Mouse (Mus musculus) neutrophil, adult 5-6 weeks (primary cell): ENCODE data around the gene Vps45. TPM values are rescaled to one million over a fixed set of nuclear protein-coding genes. Genes with fewer than 3 reads are reported as not detected.
A peak's percentile ranks its signal among the peaks of the same experiment; 100 is the strongest.
"Not testable (repeated sequence)": the region's sequence is repeated elsewhere in the genome, so short reads cannot be mapped to it uniquely, and the experiment has no call there.

Source experiments
- ATAC-seq: fragments of 151-379, 151-347 bp; 2 replicates; pipeline ENCODE4 v1.8.0; 2017; ENCODE audit warnings: mild to moderate bottlenecking, moderate TSS enrichment; ENCODE audit not compliant: insufficient number of reproducible peaks, poor library complexity, low FRiP score, severe bottlenecking; ENCODE audit errors: extremely low read depth
- total RNA-seq: library from RNA; stranded (forward); fragments of 200-1000 nt; gene quantifications from 2 replicates; pipeline ENCODE4 v1.2.3, GENCODE M21; 2017

Gene Vps45
- total RNA-seq, 1 experiment from 2014 or later, result 8.4 TPM

DNA sequence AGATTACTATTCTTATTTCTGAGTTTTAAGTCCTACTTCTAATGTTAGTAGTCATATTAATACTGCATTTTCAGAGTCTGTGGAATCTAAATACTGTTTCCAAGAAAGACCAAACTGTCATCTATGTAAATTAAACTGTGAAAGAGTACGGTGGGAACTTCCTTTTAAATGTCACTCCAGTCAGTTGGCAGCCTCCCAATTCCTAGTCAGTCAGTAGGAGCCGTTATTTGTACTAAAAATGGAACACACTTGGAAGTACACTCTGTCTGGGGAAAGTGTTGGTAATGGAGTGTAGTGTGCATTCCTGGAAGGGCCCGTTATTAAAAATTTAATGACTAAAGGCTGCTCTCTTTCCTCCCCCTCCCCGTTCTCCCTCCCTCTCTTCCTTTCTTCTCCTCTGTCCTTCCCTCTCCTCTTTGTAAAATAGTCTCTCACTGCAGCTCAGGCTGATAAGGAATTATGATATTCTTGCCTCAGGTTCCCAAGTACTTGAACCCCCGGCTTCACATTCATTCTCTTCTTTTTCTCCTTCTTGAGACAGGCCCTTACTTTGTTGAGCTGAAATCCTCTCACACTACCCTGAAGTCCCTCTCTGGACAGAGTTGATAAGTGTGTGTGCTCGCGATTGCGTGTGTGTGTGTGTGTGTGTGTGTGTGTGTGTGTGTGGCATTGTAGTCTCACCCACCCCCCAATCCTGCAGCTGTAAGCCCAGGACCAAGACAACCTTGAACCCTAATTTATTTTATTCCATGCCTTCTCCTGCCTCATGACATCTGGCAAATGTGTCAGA, 100.7 kb downstream of the Vps45 start:
- no peak for ATAC-seq

DNA sequence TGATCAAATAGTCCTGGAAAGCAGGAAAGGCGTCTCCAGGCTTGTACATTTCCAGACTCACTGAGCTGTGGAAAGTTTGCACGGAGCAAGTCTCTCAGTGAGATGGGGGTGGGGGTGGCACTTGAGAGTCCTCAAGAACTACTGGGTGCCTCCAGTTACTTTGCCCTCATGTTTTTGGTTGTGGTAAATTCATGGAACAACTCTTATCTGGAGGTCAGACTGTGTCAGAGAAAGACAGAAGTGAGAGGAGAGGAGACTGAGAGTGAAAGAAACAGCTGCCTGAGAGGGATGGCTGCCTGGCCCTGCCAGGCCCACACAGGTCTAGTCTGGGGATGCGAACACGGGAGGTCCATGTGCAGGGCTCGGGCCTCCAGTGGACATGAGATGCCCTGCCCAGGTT, 102.9 kb downstream of the Vps45 start:
- ATAC-seq, result no peak

DNA sequence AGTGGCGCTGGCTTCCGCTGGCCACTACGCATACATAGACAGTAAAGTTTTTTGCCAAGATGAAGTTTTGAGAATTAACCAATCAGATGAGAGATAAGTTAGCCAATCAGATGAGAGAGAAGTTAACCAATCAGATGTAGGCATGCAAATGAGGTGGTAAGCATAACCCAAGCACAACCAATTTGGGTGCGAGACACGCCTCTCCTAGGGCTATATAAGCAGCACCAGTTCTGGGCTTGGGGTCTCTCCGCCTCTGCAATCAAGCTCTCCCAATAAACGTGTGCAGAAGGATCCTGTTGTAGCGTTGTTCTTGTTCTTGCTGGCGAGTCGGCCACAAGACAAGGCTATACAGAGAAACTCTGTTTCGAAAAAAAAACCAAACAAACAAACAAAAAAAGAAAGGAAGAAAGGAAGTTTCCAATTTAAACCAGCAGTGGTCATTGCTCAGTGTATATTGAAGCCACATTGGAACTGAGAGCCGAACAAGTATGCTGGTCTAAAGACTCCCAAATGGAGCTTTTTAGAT, 103.6 kb downstream of the Vps45 start:
- not testable (repeated sequence) for ATAC-seq

DNA sequence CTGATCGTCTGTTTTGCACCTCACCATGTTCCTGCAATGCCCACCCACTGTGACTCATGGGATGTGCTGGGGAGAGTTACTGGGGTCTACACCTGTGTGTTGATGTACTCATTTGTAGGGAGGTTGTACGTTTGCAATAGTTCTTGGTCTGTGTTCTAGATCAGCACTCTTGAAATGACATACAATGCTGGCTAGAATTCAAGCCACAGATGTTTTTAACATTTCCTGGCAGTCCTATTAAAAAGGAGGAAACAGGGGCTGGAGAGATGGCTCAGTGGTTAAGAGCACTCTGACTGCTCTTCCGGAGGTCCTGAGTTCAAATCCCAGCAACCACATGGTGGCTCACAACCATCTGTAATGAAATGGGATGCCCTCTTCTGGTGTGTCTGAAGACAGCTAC, 104.7 kb downstream of the Vps45 start:
- no peak for ATAC-seq

DNA sequence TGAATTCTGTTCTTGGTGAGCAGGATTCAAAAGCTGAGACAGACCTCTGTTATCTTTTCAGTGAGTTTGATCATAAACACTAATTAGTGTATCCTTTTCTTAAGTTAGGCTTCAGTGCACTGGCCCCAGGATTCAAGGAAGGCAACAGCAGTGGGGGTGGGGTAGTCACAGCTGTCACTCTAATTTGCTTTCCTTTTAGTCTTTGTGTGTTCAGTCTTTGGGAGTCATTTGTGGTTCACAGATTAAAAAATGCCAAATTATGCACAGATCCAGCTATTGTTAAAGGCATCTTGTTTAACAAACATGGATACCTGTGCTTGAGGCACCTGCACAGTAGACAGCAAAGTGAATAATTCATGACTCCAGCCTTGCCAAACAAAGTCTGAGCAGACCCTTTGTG, 105.2 kb downstream of the Vps45 start:
- no peak for ATAC-seq

DNA sequence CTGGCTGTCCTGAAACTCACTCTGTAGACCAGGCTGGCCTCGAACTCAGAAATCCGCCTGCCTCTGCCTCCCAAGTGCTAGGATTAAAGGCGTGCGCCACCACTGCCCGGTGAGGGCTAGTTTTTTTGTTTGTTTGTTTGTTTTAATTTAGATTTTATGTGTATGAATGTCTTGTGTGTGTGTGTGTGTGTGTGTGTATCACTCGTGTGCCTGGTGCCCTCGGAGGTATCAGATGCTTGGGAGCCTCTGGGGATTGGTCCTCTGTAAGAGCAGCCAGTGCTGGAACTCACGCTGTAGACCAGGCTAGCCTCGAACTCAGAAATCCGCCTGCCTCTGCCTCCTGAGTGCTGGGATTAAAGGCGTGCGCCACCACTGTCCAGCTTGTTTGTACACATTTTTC, 106.7 kb downstream of the Vps45 start:
- ATAC-seq, result not testable (repeated sequence)

DNA sequence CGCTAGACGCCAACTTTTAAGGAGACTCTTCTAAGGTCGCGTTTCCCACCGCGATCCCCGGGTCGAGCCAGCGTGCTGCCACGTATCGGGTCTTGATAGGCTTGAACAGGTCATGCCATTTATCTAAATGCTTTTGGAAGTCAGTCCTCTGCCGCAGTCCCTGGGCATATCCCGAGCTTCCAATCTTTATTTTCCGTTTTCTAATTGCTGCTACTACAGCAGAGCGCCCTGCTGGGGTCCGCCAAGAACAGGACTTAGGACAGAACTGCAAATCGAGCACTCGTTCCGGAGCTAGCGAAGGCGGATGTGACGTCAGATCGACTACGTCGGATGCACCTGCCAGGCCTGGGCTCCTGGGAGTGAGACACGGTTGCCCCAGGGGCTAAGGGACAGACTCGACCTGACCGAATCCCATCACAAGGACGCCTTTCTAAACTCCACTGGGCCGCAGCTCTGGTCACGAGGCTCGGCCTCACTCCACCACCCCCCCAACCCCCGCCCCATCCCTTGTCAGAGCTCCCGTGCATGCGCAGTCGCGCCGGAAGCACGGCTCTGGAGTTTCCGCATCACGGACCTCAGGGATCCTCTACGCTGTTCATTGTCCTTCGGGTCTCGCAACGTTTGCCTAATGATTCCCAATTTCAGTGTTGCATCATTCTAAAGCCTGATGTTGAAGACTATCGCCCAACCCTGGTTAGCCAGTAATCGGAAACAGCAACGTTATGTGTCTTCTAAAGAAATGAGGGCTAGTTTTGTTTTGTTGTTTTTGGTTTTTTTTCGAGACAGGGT, 107.3 kb downstream of the Vps45 start:
- peak; percentile 94 for ATAC-seq

Other genes with a start within 250 kb of the Vps45 start
- 52.3 and 54.8 TPM in 2 replicates for gene Rprd2, start 239.6 kb downstream of the Vps45 start, total RNA-seq
- gene Prpf3, start 202.6 kb downstream of the Vps45 start, total RNA-seq, result 56.2 and 62.6 TPM in 2 replicates
- gene Mrps21, start 186.9 kb downstream of the Vps45 start, total RNA-seq, result 155 and 192 TPM in 2 replicates
- 0.81 and 2.2 TPM in 2 replicates for gene Ciart, start 176.2 kb downstream of the Vps45 start, total RNA-seq
- 63.4 and 69.2 TPM in 2 replicates for gene BC028528, start 166.5 kb downstream of the Vps45 start, total RNA-seq
- 26.9 and 27.1 TPM in 2 replicates for gene Aph1a, start 164.5 kb downstream of the Vps45 start, total RNA-seq
- gene Car14, start 153.8 kb downstream of the Vps45 start, total RNA-seq, result not detected in 2 replicates
- 82.9 and 114 TPM in 2 replicates for gene Anp32e, start 129.2 kb downstream of the Vps45 start, total RNA-seq
- 153 and 166 TPM in 2 replicates for gene Plekho1, start 62.5 kb downstream of the Vps45 start, total RNA-seq
- gene Otud7b, start 46.1 kb upstream of the Vps45 start, total RNA-seq, result 47.3 and 48.0 TPM in 2 replicates
- 2.4 and 3.4 TPM in 2 replicates for gene Mtmr11, start 103.5 kb upstream of the Vps45 start, total RNA-seq
- 17.8 and 18.5 TPM in 2 replicates for gene Sf3b4, start 113.9 kb upstream of the Vps45 start, total RNA-seq
- 0.74 and 0.81 TPM in 2 replicates for gene Sv2a, start 122.7 kb upstream of the Vps45 start, total RNA-seq
- gene Bola1, start 161.2 kb upstream of the Vps45 start, total RNA-seq, result 9.8 and 11.5 TPM in 2 replicates
- 10.6 and 11.1 TPM in 2 replicates for gene Hist2h2ab, start 161.4 kb upstream of the Vps45 start, total RNA-seq
- gene Hist2h2ac, start 162.4 kb upstream of the Vps45 start, total RNA-seq, result 316 and 362 TPM in 2 replicates
- 18.0 and 21.3 TPM in 2 replicates for gene Hist2h2be, start 162.7 kb upstream of the Vps45 start, total RNA-seq
- gene Hist2h3c2, start 180.7 kb upstream of the Vps45 start, total RNA-seq, result 4.4 and 5.5 TPM in 2 replicates
- gene Hist2h2aa2, start 181.8 kb upstream of the Vps45 start, total RNA-seq, result 972 and 1,072 TPM in 2 replicates
- gene Hist2h2aa1, start 187.0 kb upstream of the Vps45 start, total RNA-seq, result 465 and 524 TPM in 2 replicates
- not detected in 2 replicates for gene Hist2h3c1, start 188.2 kb upstream of the Vps45 start, total RNA-seq
- 51.9 and 61.8 TPM in 2 replicates for gene Hist2h4, start 204.8 kb upstream of the Vps45 start, total RNA-seq
- 18.0 and 33.1 TPM in 2 replicates for gene Hist2h3b, start 210.2 kb upstream of the Vps45 start, total RNA-seq
- gene Hist2h2bb, start 211.3 kb upstream of the Vps45 start, total RNA-seq, result 290 and 294 TPM in 2 replicates
- gene Fcgr1, start 235.5 kb upstream of the Vps45 start, total RNA-seq, result 3.7 and 4.9 TPM in 2 replicates